Mouse (Mus musculus): ENCODE measurements around the gene Pmepa1. TPM values are rescaled to one million over a fixed set of nuclear protein-coding genes. Genes with fewer than 3 reads are reported as not detected.
A peak's percentile ranks its signal among the peaks of the same experiment; 100 is the strongest.

Gene Pmepa1
- total and polyA plus RNA-seq, 3 experiments, result not detected

DNA sequence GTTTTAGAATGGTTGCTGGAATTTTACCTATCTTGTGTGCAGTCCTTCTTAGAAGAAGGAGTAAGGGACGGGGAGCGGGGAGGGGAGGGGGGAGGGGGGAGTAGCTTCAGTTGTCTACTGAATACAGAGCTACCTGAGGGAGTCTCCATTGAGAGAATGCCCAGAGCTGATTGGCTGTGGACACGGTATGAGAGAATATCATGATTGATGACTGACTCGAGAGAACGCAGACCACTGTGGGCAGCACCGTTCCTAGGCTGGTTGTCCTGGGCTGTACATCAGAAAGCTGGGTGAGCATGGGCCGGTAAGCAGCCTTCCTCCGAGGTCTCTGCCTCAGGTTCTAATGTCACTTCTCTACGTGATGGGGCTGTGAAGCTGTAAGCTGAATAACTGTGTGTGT lies 55.6 kb downstream of the Pmepa1 start:
- Histone ChIP-seq H3K4me1 (ENCODE audit: control insufficient read depth in 1 of 2, insufficient read depth in 2 of 2, low read length in 2 of 2) (no peaks in the 10 kb centered on the region), H3K27ac (ENCODE audit: control insufficient read depth, low read depth, low read length) (no peak overlapping the region), H3K79me2 (ENCODE audit: control insufficient read depth, insufficient read depth, low read length, poor library complexity) (no peaks in the 10 kb centered on the region), H3K27me3 (ENCODE audit: control insufficient read depth in 1 of 2, insufficient read depth in 2 of 2, low read length in 2 of 2) (no peaks in the 10 kb centered on the region), H3K9me3 (replicated peaks; ENCODE audit: insufficient read depth, low read length) (no peaks in the 10 kb centered on the region), H3K4me3 (ENCODE audit: control insufficient read depth in 1 of 2, insufficient read depth in 1 of 2, low read depth in 2 of 2, low read length in 2 of 2) (no peak overlapping the region), H3K36me3 (ENCODE audit: control insufficient read depth in 1 of 2, insufficient read depth in 2 of 2, low read length in 2 of 2) (no peaks in the 10 kb centered on the region), H3K9ac (ENCODE audit: control insufficient read depth, low read depth, low read length, poor library complexity, severe bottlenecking) (no peak overlapping the region)
- no peak for TF ChIP-seq UBTF (IDR thresholded peaks at IDR 0.05; ENCODE audit: borderline replicate concordance, insufficient read depth, low read depth, low read length)
- TF ChIP-seq ZC3H11A (IDR thresholded peaks at IDR 0.05; ENCODE audit: low read depth, low read length), result no peak
- TF ChIP-seq MAX (IDR thresholded peaks at IDR 0.05; ENCODE audit: low read length), result no peak
- TF ChIP-seq NELFE (IDR thresholded peaks at IDR 0.05; ENCODE audit: low read depth, low read length), result no peak
- TF ChIP-seq KAT2A (conservative IDR thresholded peaks at IDR 0.05; ENCODE audit: low read depth, low read length), result no peak
- no peak for TF ChIP-seq CTCF (IDR thresholded peaks at IDR 0.05 in 2 of 3, conservative IDR thresholded peaks at IDR 0.05 in 1 of 3; ENCODE audit: control insufficient read depth in 1 of 3, insufficient read depth in 1 of 3, low read depth in 2 of 3, low read length in 3 of 3, poor library complexity in 1 of 3, severe bottlenecking in 1 of 3)
- no peak for TF ChIP-seq POLR2AphosphoS2 (IDR thresholded peaks at IDR 0.05; ENCODE audit: low read length)
- TF ChIP-seq TCF12 (IDR thresholded peaks at IDR 0.05; ENCODE audit: low read depth, low read length), result no peak
- no peak for DNase-seq (ENCODE audit: low read depth, low spot score)

DNA sequence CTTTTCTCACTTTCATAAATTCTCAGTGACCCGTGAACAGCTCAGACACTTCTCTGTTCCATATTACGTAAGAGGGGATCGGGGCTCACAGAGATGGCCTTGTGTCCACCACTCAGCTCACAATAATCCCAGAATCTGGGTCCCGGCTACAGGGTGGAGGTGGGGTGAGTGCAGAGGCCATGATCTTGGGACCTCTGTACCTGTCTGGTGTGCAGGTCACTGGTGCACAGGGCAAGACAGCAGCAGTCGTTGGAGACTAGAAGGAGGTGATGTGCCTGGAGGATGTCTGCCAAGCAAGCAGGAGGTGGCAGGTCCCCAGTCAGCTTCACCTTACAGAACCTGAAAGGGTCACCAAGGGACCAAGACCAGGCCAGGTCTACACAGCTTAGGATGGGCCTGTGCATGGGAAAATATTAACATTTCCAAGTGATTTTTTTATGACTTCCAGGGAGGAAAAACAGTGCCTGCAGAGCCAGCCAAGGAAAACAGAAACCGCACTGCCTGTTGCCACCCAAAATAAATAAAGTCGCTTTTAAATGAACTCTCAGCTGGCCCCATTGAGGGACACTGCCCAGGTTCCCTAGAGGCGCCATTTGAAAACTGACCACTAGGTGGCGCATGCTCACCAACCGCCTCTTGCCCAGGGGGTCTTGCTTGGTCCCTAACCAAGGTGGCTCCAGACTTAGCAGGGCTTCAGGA lies 56.9 kb downstream of the Pmepa1 start:
- H3K36me3 ChIP-seq (ENCODE audit: control insufficient read depth in 1 of 2, insufficient read depth in 2 of 2, low read length in 2 of 2), result no peaks in the 10 kb centered on the region
- H3K27me3 ChIP-seq (ENCODE audit: control insufficient read depth in 1 of 2, insufficient read depth in 2 of 2, low read length in 2 of 2), result no peaks in the 10 kb centered on the region
- DNase-seq (ENCODE audit: low read depth, low spot score), result no peak
- no peak overlapping the region for H3K4me3 ChIP-seq (ENCODE audit: control insufficient read depth in 1 of 2, insufficient read depth in 1 of 2, low read depth in 2 of 2, low read length in 2 of 2)
- no peaks in the 10 kb centered on the region for H3K79me2 ChIP-seq (ENCODE audit: control insufficient read depth, insufficient read depth, low read length, poor library complexity)
- no peak overlapping the region for H3K27ac ChIP-seq (ENCODE audit: control insufficient read depth, low read depth, low read length)
- H3K9me3 ChIP-seq (replicated peaks; ENCODE audit: insufficient read depth, low read length), result no peaks in the 10 kb centered on the region
- H3K9ac ChIP-seq (ENCODE audit: control insufficient read depth, low read depth, low read length, poor library complexity, severe bottlenecking), result no peak overlapping the region
- no peaks in the 10 kb centered on the region for H3K4me1 ChIP-seq (ENCODE audit: control insufficient read depth in 1 of 2, insufficient read depth in 2 of 2, low read length in 2 of 2)
- TF ChIP-seq CTCF (IDR thresholded peaks at IDR 0.05 in 2 of 3, conservative IDR thresholded peaks at IDR 0.05 in 1 of 3; ENCODE audit: control insufficient read depth in 1 of 3, insufficient read depth in 1 of 3, low read depth in 2 of 3, low read length in 3 of 3, poor library complexity in 1 of 3, severe bottlenecking in 1 of 3) (peak; percentile 25 to 63 (median 46); a peak in 5 of 6 replicates), RAD21 (IDR thresholded peaks at IDR 0.05; ENCODE audit: low read depth, low read length) (peak; percentile 10), EP300 (IDR thresholded peaks at IDR 0.05; ENCODE audit: low read depth in 1 of 2, low read length in 2 of 2) (no peak), ZNF384 (IDR thresholded peaks at IDR 0.05; ENCODE audit: low read depth, low read length) (no peak), ZMIZ1 (IDR thresholded peaks at IDR 0.05; ENCODE audit: low read depth, low read length) (no peak), MYC (IDR thresholded peaks at IDR 0.05; ENCODE audit: low read depth, low read length) (no peak), UBTF (IDR thresholded peaks at IDR 0.05; ENCODE audit: borderline replicate concordance, insufficient read depth, low read depth, low read length) (no peak)

Measured in MEL (cell line).